Comparison of ENCODE assay signal across 11 mouse cellular contexts in genomic region chr11:98298484-98299205, GRCm38 (mm10). TPM values are rescaled to one million over a fixed set of nuclear protein-coding genes. Genes with fewer than 3 reads are reported as not detected.
DNase-seq lines count a peak whose midpoint lies in the region; ATAC-seq and TF ChIP-seq lines count a peak whose summit lies in the region.
"Had no signal": no experiment of that assay in that cellular context is flagged by ENCODE, and none has a peak within 500 bp of the region (broad histone marks: within the 10 kb centered on the region; RNA-seq: fewer than 3 reads in every experiment).

No protein-coding gene starts in this region.

- TF ChIP-seq CTCF in brain, embryonic 14.5 days (IDR thresholded peaks at IDR 0.05; ENCODE audit: borderline replicate concordance, extremely low read depth, insufficient read depth, insufficient read length) = no peak

- intact Hi-C loops in heart, postnatal 10 days (cut with DNase I) = no loop called here

- peaks cover 25% of the 10 kb centered on the region for H3K4me1 ChIP-seq in intestine, embryonic 15.5 days (replicated peaks)
- peaks cover 31% of the 10 kb centered on the region for H3K4me1 ChIP-seq in intestine, embryonic 16.5 days (ENCODE audit: control insufficient read depth, insufficient read depth, low read length)
- H3K4me1 ChIP-seq in lung, embryonic 16.5 days (replicated peaks; ENCODE audit: control insufficient read depth, insufficient read depth, low read length) = peaks cover 33% of the 10 kb centered on the region

- no peak overlapping the region for H3K4me2 ChIP-seq in intestine, embryonic 15.5 days (replicated peaks)
- no peak overlapping the region for H3K4me2 ChIP-seq in intestine, embryonic 16.5 days (ENCODE audit: low read depth, low read length)
- 0 out of 2 replicates have a peak overlapping the region, but pooled peaks have one; percentile 24 for H3K4me2 ChIP-seq in lung, embryonic 16.5 days (ENCODE audit: low read depth, low read length)

- H3K27ac ChIP-seq in intestine, embryonic 15.5 days = no peak overlapping the region
- no peak overlapping the region for H3K27ac ChIP-seq in intestine, embryonic 16.5 days (ENCODE audit: low read length)
- H3K27ac ChIP-seq in lung, embryonic 16.5 days (ENCODE audit: low read length) = no peak overlapping the region
- H3K27ac ChIP-seq: liver, embryonic 14.5 days had no signal

- no peaks in the 10 kb centered on the region; the same call in none of the 2 replicates for H3K27me3 ChIP-seq in intestine, embryonic 15.5 days (replicated peaks)
- H3K27me3 ChIP-seq in intestine, embryonic 16.5 days (replicated peaks; ENCODE audit: control insufficient read depth, insufficient read depth, low read length) = peaks cover 6% of the 10 kb centered on the region; the same call in 1 of the 2 replicates
- H3K27me3 ChIP-seq in lung, embryonic 16.5 days (ENCODE audit: control insufficient read depth, insufficient read depth, low read depth, low read length) = peaks cover 11% of the 10 kb centered on the region

- peak overlapping the region; percentile 5; the same call in 1 of the 2 replicates for H3K9ac ChIP-seq in intestine, embryonic 15.5 days
- H3K9ac ChIP-seq in intestine, embryonic 16.5 days (ENCODE audit: low read depth, low read length) = no peak overlapping the region
- H3K9ac ChIP-seq in lung, embryonic 16.5 days (ENCODE audit: low read length) = no peak overlapping the region
- H3K9ac ChIP-seq: liver, embryonic 14.5 days had no signal

- H3K9me3 ChIP-seq in intestine, embryonic 15.5 days = no peaks in the 10 kb centered on the region
- no peaks in the 10 kb centered on the region for H3K9me3 ChIP-seq in intestine, embryonic 16.5 days (ENCODE audit: control insufficient read depth, low read length)
- H3K9me3 ChIP-seq in lung, embryonic 16.5 days (ENCODE audit: control insufficient read depth, low read length) = no peaks in the 10 kb centered on the region

- TF ChIP-seq POLR2A in brain, embryonic 14.5 days (IDR thresholded peaks at IDR 0.05; ENCODE audit: borderline replicate concordance, extremely low read depth, insufficient read depth, insufficient read length, poor library complexity, severe bottlenecking) = no peak

- 20% methylated on average over 10 of the region's 10 CpGs for WGBS in intestine, embryonic 15.5 days
- 16% methylated on average over 10 of the region's 10 CpGs for WGBS in intestine, embryonic 16.5 days
- whole genome bisulfite sequencing in lung, embryonic 16.5 days = 10% methylated on average over 10 of the region's 10 CpGs

- no peaks in the 10 kb centered on the region for H3K36me3 ChIP-seq in intestine, embryonic 15.5 days
- no peaks in the 10 kb centered on the region for H3K36me3 ChIP-seq in intestine, embryonic 16.5 days (ENCODE audit: control insufficient read depth, insufficient read depth, low read length)
- H3K36me3 ChIP-seq in lung, embryonic 16.5 days (ENCODE audit: control insufficient read depth, insufficient read depth, low read length) = no peaks in the 10 kb centered on the region

- ATAC-seq in intestine, embryonic 15.5 days = no peak
- no peak for ATAC-seq in intestine, embryonic 16.5 days
- ATAC-seq in lung, embryonic 16.5 days (ENCODE audit: low read depth) = 0 out of 2 replicates have a peak, but pooled peaks have one; percentile 34
- ATAC-seq in activated CD4-positive, CD25-positive, alpha-beta regulatory T cell, adult 4 months = no peak

- H3K4me3 ChIP-seq in intestine, embryonic 15.5 days (replicated peaks) = no peak overlapping the region
- no peak overlapping the region for H3K4me3 ChIP-seq in intestine, embryonic 16.5 days (ENCODE audit: low read length)
- H3K4me3 ChIP-seq in lung, embryonic 16.5 days (ENCODE audit: low read length) = no peak overlapping the region

- DNase-seq in brain, embryonic 14.5 days (ENCODE audit: low read depth) = peak; percentile 75
- peak; percentile 34 to 52 for DNase-seq in heart, postnatal 10 days
- no peak for DNase-seq in layer of hippocampus, adult 18-20 months (ENCODE audit: low spot score in 2 of 2)
- no peak for DNase-seq in adrenal gland, postnatal 4 days (ENCODE audit: low spot score in 2 of 2)
- DNase-seq: spleen, adult 18-20 months had no signal

RNA-seq across cellular contexts. Expression of gene Neurod2, which starts 30.8 kb away (rescaled TPM):
- 0.09 TPM in 2 replicates for polyA plus RNA-seq in intestine, embryonic 15.5 days (2015; fragmentation: Nextera tagmentation; extraction: Ambion mirVana)
- 0.05 TPM in 1 of 2 replicates, not detected in the other for polyA plus RNA-seq in intestine, embryonic 16.5 days (2015; fragmentation: Nextera tagmentation; extraction: Ambion mirVana)
- 52.0 and 101 TPM in 2 replicates for polyA plus RNA-seq in brain, embryonic 14.5 days (2012; rRNA removed)
- total RNA-seq in heart, postnatal 10 days (2021) = not detected
- polyA plus RNA-seq in lung, embryonic 16.5 days (2015; fragmentation: Nextera tagmentation; extraction: Ambion mirVana) = 0.06 TPM in 1 of 2 replicates, not detected in the other
- polyA plus RNA-seq in activated CD4-positive, CD25-positive, alpha-beta regulatory T cell, adult 4 months (2017; shearing (Covaris generic)) = not detected
- 100 to 1,000 TPM; 158 to 159 TPM for total RNA-seq in layer of hippocampus, adult 18-20 months (2021)
- total RNA-seq in adrenal gland, postnatal 4 days (2021) = under 1 TPM in 1 of 2 experiments, not detected in 1; 0.34 TPM
- total RNA-seq: MEL had no signal
- polyA plus RNA-seq: liver, embryonic 14.5 days had no signal

RNA-seq across cellular contexts. Expression of gene Ppp1r1b, which starts 49.6 kb away (rescaled TPM):
- polyA plus RNA-seq in intestine, embryonic 15.5 days (2015; fragmentation: Nextera tagmentation; extraction: Ambion mirVana) = 52.2 and 68.9 TPM in 2 replicates
- 91.7 and 92.3 TPM in 2 replicates for polyA plus RNA-seq in intestine, embryonic 16.5 days (2015; fragmentation: Nextera tagmentation; extraction: Ambion mirVana)
- 6.9 and 18.2 TPM in 2 replicates for polyA plus RNA-seq in brain, embryonic 14.5 days (2012; rRNA removed)
- total RNA-seq in heart, postnatal 10 days (2021) = 1 to 10 TPM; 2.7 to 4.0 TPM
- polyA plus RNA-seq in lung, embryonic 16.5 days (2015; fragmentation: Nextera tagmentation; extraction: Ambion mirVana) = 5.6 and 6.1 TPM in 2 replicates
- not detected for polyA plus RNA-seq in activated CD4-positive, CD25-positive, alpha-beta regulatory T cell, adult 4 months (2017; shearing (Covaris generic))
- total RNA-seq in layer of hippocampus, adult 18-20 months (2021) = 10 to 100 TPM; 59.9 to 65.4 TPM
- total RNA-seq in adrenal gland, postnatal 4 days (2021) = 1 to 10 TPM; 1.3 to 1.9 TPM

RNA-seq across cellular contexts. Expression of gene Stard3, which starts 59.5 kb away (rescaled TPM):
- polyA plus RNA-seq in intestine, embryonic 15.5 days (2015; fragmentation: Nextera tagmentation; extraction: Ambion mirVana) = 39.4 and 39.7 TPM in 2 replicates
- 44.8 and 44.9 TPM in 2 replicates for polyA plus RNA-seq in intestine, embryonic 16.5 days (2015; fragmentation: Nextera tagmentation; extraction: Ambion mirVana)
- polyA plus RNA-seq in brain, embryonic 14.5 days (2012; rRNA removed) = 66.1 and 124 TPM in 2 replicates
- total RNA-seq in heart, postnatal 10 days (2021) = 10 to 100 TPM; 23.9 to 24.5 TPM
- 55.9 and 61.3 TPM in 2 replicates for polyA plus RNA-seq in lung, embryonic 16.5 days (2015; fragmentation: Nextera tagmentation; extraction: Ambion mirVana)
- polyA plus RNA-seq in activated CD4-positive, CD25-positive, alpha-beta regulatory T cell, adult 4 months (2017; shearing (Covaris generic)) = 10 to 100 TPM; 33.3 to 42.1 TPM
- total RNA-seq in layer of hippocampus, adult 18-20 months (2021) = 10 to 100 TPM; 35.3 to 36.7 TPM
- 10 to 100 TPM; 30.3 to 30.9 TPM for total RNA-seq in adrenal gland, postnatal 4 days (2021)

Comparison
In these comparisons a context has a peak if more than half of its experiments do, and no peak if none do; other contexts are left out.
1. DNase-seq: peak in brain, embryonic 14.5 days (single experiment) and heart, postnatal 10 days (2 of 2); none in layer of hippocampus, adult 18-20 months (0 of 2) and adrenal gland, postnatal 4 days (0 of 2).
2. RNA of gene Neurod2, which starts 30.8 kb away (polyA plus RNA-seq): 52.0 to 101 TPM in brain, embryonic 14.5 days; 0.09 TPM in intestine, embryonic 15.5 days, 0.05 TPM in intestine, embryonic 16.5 days, 0.06 TPM in lung, embryonic 16.5 days and not detected in activated CD4-positive, CD25-positive, alpha-beta regulatory T cell, adult 4 months; every median in the first group is over 10 times any median in the second.